Mouse (Mus musculus) spleen, postnatal 10 days (tissue): ENCODE measurements around the gene Olfr45.
"Not testable (repeated sequence)": the region's sequence is repeated elsewhere in the genome, so short reads cannot be mapped to it uniquely, and the experiment has no call there.

Source experiments
- DNase-seq, 2 experiments: peaks; one replicate each; pipeline ENCODE4 v3.0.0; 2021 to 2022; ENCODE audit warnings: low spot score in 2 of 2

Gene Olfr45

GRCm38 (mm10) chr7:140681651-140682050, at the start of gene Olfr45:
TSS of gene Olfr45 (plus strand) at chr7:140681951.
- DNase-seq, result no peak

GRCm38 (mm10) chr7:140646152-140646551, 35.6 kb upstream of the Olfr45 start, which contains the start of gene Olfr53:
TSS of gene Olfr53 (plus strand) at chr7:140646452.
- DNase-seq, result no peak

- DNase-seq, result no peak
These were observed 22.1 kb upstream of the Olfr45 start, which contains the start of gene Olfr539 for GRCm38 (mm10) chr7:140659630-140660029. TSS of gene Olfr539 (plus strand) at chr7:140659930.

GRCm38 (mm10) chr7:140670693-140671092, 11.1 kb upstream of the Olfr45 start:
- not testable (repeated sequence) for DNase-seq

GRCm38 (mm10) chr7:140675863-140676262, 5.9 kb upstream of the Olfr45 start:
- no peak for DNase-seq

- DNase-seq, result not testable (repeated sequence)
These were observed 2.2 kb upstream of the Olfr45 start for GRCm38 (mm10) chr7:140679591-140679990.

- no peak for DNase-seq
These were observed 15.2 kb downstream of the Olfr45 start, which contains the start of gene Olfr541 for GRCm38 (mm10) chr7:140696967-140697366. TSS of gene Olfr541 (plus strand) at chr7:140697267.

GRCm38 (mm10) chr7:140706348-140706747, 24.6 kb downstream of the Olfr45 start:
- DNase-seq, result no peak

GRCm38 (mm10) chr7:140707536-140708284, 26.0 kb downstream of the Olfr45 start:
- DNase-seq, result no peak

GRCm38 (mm10) chr7:140717155-140718055, 35.7 kb downstream of the Olfr45 start:
- no peak for DNase-seq

- DNase-seq, result no peak
These were observed 39.3 kb downstream of the Olfr45 start for GRCm38 (mm10) chr7:140721095-140721494.

- no peak for DNase-seq
These were observed 43.8 kb downstream of the Olfr45 start for GRCm38 (mm10) chr7:140725558-140725957.

GRCm38 (mm10) chr7:140733162-140733561, 51.4 kb downstream of the Olfr45 start:
- DNase-seq, result no peak
